Mouse (Mus musculus): ENCODE results near the gene Rnf6. TPM values are rescaled to one million over a fixed set of nuclear protein-coding genes. Genes with fewer than 3 reads are reported as not detected.

Rnf6 gene
- polyA plus RNA-seq, 1 experiment, result not detected

GRCm38 (mm10) chr5:146232816-146233215 lies 11.5 kb upstream of the Rnf6 start:
- H3K4me1 ChIP-seq (ENCODE audit: control insufficient read depth, insufficient read depth, low read length), result peaks cover 4% of the 10 kb centered on the region; the same call in 1 of the 2 replicates
- no peak overlapping the region for H3K4me3 ChIP-seq (ENCODE audit: insufficient read depth, low read depth, low read length)
- no peak overlapping the region for H3K27ac ChIP-seq (ENCODE audit: insufficient read depth, low read depth, low read length)
- 10% methylated on average over 11 of the region's 11 CpGs for WGBS
- TF ChIP-seq POLR2A (IDR thresholded peaks at IDR 0.05; ENCODE audit: insufficient read depth, low read depth, low read length) (no peak), CTCF (IDR thresholded peaks at IDR 0.05; ENCODE audit: insufficient read depth, low read depth, low read length) (no peak)

DNA sequence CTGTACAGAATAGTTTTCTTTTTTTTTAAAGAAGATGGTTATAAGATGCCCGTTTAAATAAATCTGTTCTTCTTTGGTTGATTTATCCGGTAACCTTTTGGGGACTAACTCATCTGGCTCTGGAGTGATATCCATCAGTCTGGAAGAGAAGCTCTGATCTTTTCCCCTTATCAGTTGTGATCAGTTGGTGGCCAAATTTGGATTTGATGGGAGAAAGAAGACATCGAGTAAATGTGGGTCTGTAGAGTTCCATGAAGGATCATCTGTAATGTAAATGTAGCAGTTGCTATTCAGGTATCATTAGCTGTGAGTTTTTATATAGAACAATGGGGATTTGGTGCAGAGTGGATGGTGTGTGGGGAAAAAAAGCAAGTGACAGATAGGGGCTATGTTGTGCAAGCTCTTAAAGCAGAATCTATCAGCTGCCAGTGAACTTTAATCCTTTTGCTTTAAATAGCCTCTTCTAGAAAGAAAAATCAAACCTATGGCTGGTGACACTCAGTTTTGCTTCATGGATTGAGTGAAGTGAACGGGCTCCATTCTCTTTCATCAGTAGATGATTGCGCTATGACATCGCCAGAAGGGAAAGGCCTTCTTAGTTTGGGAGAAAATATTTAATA lies 10.8 kb upstream of the Rnf6 start:
- no peak overlapping the region for H3K27ac ChIP-seq (ENCODE audit: insufficient read depth, low read depth, low read length)
- 24% methylated on average over 6 of the region's 6 CpGs for whole genome bisulfite sequencing

DNA sequence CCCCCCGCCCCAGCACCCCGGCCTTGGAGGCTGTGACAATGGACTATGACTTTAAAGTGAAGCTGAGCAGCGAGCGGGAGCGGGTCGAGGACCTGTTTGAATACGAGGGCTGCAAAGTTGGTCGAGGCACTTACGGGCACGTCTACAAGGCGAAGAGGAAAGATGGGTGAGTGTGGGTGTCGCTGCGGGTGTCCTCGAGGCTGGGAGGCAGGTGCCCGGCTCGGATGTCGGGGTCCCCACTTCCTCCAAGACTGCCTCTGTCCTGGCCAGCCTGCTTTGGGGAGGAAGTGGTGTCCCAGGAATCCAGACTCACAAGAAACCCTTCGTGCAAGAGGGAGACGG lies 10.3 kb upstream of the Rnf6 start:
- no peak for TF ChIP-seq CTCF (IDR thresholded peaks at IDR 0.05; ENCODE audit: insufficient read depth, low read depth, low read length)
- TF ChIP-seq POLR2A (IDR thresholded peaks at IDR 0.05; ENCODE audit: insufficient read depth, low read depth, low read length), result no peak
- Histone ChIP-seq H3K4me1 (ENCODE audit: control insufficient read depth, insufficient read depth, low read length) (peaks cover 2% of the 10 kb centered on the region; the same call in 1 of the 2 replicates), H3K4me3 (ENCODE audit: insufficient read depth, low read depth, low read length) (peak overlapping the region; percentile 96), H3K27ac (ENCODE audit: insufficient read depth, low read depth, low read length) (no peak overlapping the region)
- WGBS, result 0% methylated on average over 19 of the region's 19 CpGs

More for the DNA sequence above, 10.8 kb upstream of the Rnf6 start:
- Histone ChIP-seq H3K4me1 (ENCODE audit: control insufficient read depth, insufficient read depth, low read length) (peaks cover 4% of the 10 kb centered on the region; the same call in 1 of the 2 replicates), H3K4me3 (ENCODE audit: insufficient read depth, low read depth, low read length) (peak overlapping the region; percentile 96)
- no peak for TF ChIP-seq POLR2A (IDR thresholded peaks at IDR 0.05; ENCODE audit: insufficient read depth, low read depth, low read length)
- no peak for TF ChIP-seq CTCF (IDR thresholded peaks at IDR 0.05; ENCODE audit: insufficient read depth, low read depth, low read length)

- TF ChIP-seq POLR2A (IDR thresholded peaks at IDR 0.05; ENCODE audit: insufficient read depth, low read depth, low read length), result no peak; the same call in none of the 2 replicates
- Histone ChIP-seq H3K4me1 (ENCODE audit: control insufficient read depth, insufficient read depth, low read length) (peaks cover under 1% of the 10 kb centered on the region; the same call in 1 of the 2 replicates), H3K4me3 (ENCODE audit: insufficient read depth, low read depth, low read length) (peak within 1 kb of the TSS; percentile 96), H3K27ac (ENCODE audit: insufficient read depth, low read depth, low read length) (peak within 1 kb of the TSS; percentile 94)
- 1% methylated on average over 97 of the region's 102 CpGs for WGBS
Measured at GRCm38 (mm10) chr5:146230864-146231654, 9.7 kb upstream of the Rnf6 start, which contains the start of gene Cdk8. Gene Cdk8, plus strand, starts transcription at chr5:146231230.

GRCm38 (mm10) chr5:146229869-146230650 lies 8.7 kb upstream of the Rnf6 start:
- WGBS, result 59% methylated on average over 17 of the region's 17 CpGs
- Histone ChIP-seq H3K4me1 (ENCODE audit: control insufficient read depth, insufficient read depth, low read length) (no peaks in the 10 kb centered on the region), H3K27ac (ENCODE audit: insufficient read depth, low read depth, low read length) (no peak overlapping the region), H3K4me3 (ENCODE audit: insufficient read depth, low read depth, low read length) (peak overlapping the region; percentile 96; the same call in 1 of the 2 replicates)
- TF ChIP-seq POLR2A (IDR thresholded peaks at IDR 0.05; ENCODE audit: insufficient read depth, low read depth, low read length), result no peak
- no peak for TF ChIP-seq CTCF (IDR thresholded peaks at IDR 0.05; ENCODE audit: insufficient read depth, low read depth, low read length)

DNA sequence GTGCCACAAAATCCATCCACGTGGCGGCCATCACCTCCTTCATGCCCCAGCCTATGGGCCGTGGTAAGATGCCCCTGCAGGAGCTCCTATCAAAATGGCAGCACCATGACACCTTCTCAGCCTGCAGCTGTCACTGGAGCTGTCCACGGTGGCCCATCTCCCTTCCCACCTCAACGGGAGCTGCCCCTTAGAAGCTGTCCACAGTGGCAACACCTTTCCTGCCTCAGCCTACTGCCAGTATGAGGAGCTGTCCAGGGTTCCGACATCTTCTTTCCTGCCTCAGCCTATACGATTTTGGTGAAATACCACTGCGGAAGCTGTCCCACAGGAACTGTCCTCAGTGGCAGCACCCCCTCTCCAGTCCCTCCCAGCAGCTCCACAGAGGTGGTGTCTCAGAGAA lies 6.1 kb upstream of the Rnf6 start:
- Histone ChIP-seq H3K4me1 (ENCODE audit: control insufficient read depth, insufficient read depth, low read length) (no peaks in the 10 kb centered on the region), H3K4me3 (ENCODE audit: insufficient read depth, low read depth, low read length) (no peak overlapping the region), H3K27ac (ENCODE audit: insufficient read depth, low read depth, low read length) (no peak overlapping the region)
- TF ChIP-seq CTCF (IDR thresholded peaks at IDR 0.05; ENCODE audit: insufficient read depth, low read depth, low read length), result no peak
- TF ChIP-seq POLR2A (IDR thresholded peaks at IDR 0.05; ENCODE audit: insufficient read depth, low read depth, low read length), result no peak
- WGBS, result 92% methylated on average over 8 of the region's 8 CpGs

DNA sequence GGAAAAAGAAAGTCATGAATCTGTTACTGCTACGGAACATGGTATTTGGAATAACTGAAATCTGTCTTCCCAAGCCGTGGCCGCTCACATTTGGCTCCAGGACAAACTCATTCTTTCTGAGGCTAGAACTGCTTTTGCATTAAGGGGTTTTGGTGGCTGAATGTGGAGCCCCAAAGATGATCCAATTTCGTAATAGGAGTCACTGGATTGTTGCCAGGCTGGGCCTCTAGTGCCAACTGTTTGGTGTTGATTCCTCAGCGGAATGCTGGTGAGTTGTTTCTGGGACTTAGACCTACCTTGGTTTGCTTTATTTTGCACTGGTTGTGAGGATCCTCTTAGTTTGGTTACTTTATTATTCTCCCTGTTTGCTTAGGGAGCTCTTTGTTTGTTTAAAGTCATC lies 2.4 kb upstream of the Rnf6 start:
- Histone ChIP-seq H3K4me1 (ENCODE audit: control insufficient read depth, insufficient read depth, low read length) (no peaks in the 10 kb centered on the region), H3K4me3 (ENCODE audit: insufficient read depth, low read depth, low read length) (no peak overlapping the region), H3K27ac (ENCODE audit: insufficient read depth, low read depth, low read length) (no peak overlapping the region)
- WGBS, result 85% methylated on average over 5 of the region's 5 CpGs
- TF ChIP-seq POLR2A (IDR thresholded peaks at IDR 0.05; ENCODE audit: insufficient read depth, low read depth, low read length) (no peak), CTCF (IDR thresholded peaks at IDR 0.05; ENCODE audit: insufficient read depth, low read depth, low read length) (no peak)

DNA sequence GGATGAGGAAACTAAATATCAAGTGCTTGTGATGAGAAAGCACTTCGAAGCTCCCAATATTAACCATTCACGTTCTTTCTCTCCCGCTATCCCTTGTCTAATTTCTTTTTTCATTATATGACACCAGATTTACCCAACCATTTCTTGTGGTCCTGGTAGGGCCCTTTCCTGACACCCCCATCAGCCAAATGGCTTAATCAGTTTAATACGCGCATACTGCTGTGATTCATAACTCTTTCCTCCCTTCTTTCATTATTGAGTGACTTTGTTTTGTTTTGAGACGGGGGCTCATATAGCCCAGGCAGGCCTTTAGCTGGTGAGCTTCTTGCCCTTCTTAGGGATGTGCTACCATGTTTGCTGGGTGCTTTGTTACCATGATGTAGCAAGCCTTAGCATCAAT lies 367 bp upstream of the Rnf6 start:
- WGBS, result 28% methylated on average over 6 of the region's 6 CpGs
- Histone ChIP-seq H3K4me1 (ENCODE audit: control insufficient read depth, insufficient read depth, low read length) (no peaks in the 10 kb centered on the region), H3K4me3 (ENCODE audit: insufficient read depth, low read depth, low read length) (peak overlapping the region; percentile 97; the same call in 1 of the 2 replicates), H3K27ac (ENCODE audit: insufficient read depth, low read depth, low read length) (peak overlapping the region; percentile 98)
- TF ChIP-seq POLR2A (IDR thresholded peaks at IDR 0.05; ENCODE audit: insufficient read depth, low read depth, low read length), result no peak
- no peak for TF ChIP-seq CTCF (IDR thresholded peaks at IDR 0.05; ENCODE audit: insufficient read depth, low read depth, low read length)
